Mouse (Mus musculus): ENCODE measurements around the gene Ncaph2.

Ncaph2 gene

DNA sequence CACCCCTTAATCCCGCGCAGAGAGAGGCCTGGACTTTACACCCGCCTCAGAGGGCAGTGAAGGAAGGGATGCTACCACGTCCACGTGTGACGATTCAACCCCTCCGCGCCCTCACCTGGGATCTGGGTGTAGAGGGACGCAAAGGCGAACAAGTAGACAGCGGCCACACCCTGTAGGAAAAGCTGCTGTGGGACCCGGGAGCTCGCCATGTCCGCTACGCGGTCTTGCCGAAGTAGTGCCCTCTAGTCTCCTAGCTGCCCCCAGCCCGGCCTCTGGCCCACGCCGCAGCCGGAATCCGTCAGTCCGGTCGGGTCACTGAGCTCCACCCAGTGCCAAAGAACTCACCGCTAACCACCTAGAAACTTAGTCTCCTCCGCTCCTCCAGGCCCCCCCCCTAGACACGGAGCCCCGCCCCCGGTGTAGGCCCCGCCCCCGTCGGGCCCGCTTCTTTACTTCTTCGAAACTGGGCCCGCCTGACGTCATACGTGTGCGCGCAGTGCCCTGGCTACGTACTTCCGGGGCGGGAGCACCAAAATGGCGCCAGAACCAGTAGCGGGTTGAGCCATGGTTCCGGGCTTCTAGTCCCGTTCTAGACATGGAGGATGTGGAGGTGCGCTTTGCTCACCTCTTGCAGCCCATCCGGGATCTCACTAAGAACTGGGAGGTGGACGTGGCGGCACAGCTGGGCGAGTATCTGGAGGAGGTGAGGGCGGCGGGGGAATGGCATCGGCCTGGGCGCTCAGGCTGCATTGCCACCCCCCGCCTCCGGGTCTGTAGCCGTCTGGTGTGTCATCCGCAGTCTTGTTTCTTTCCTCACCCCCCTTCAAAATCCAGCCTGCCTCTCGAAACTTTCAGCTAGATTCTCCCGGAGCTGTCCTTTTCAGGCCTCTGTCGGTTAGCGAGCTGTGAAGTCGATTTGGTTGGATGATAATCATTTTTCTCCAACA is at the start of gene Ncaph2, which contains the start of gene Lmf2:
Ncaph2 (plus strand) TSS at position 479 of the 947 bp plus-strand sequence.
Lmf2 (minus strand) TSS at position 419 of the 947 bp plus-strand sequence.
- peak; percentile 97 for DNase-seq (ENCODE audit: low spot score)

DNA sequence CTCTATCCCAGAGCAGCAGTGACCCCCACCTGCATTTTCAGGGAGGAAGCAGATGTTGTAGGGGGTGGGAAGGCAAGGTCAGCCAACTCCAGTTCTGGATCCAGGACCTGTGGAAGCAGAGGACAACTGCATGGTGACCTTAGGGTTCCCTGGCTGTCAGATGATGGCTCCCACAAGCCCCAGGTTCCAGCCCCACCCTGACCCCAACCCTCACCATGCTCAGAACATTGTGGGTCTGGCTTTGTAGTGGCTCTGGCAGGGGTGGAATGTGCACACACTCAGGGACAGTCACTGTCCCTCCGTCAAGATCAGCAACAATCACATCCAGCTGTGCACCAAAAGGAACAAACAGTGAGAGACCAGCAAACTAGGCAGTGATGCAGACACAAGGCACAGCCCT is 49.6 kb upstream of the Ncaph2 start:
- DNase-seq (ENCODE audit: low spot score) = no peak

DNA sequence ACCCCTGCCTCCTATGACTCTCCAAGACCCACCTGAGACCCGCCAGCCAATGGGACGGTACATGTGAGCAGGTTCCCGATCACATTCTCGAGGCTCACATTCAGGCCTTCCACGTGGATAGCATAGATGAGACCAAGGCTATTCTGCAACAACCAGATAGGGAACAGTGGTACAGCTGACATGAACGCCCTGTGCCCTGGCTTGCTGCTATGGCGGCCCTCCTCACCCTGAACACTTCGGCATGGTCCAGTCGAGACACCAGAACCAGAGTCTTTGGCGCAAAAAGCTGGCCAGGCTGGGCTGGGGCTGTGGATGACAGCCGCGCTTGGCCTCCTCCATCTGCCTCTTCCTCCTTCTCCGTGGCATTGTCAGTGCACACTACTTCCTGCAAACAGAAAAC is 48.1 kb upstream of the Ncaph2 start:
- DNase-seq (ENCODE audit: low spot score) = no peak

DNA sequence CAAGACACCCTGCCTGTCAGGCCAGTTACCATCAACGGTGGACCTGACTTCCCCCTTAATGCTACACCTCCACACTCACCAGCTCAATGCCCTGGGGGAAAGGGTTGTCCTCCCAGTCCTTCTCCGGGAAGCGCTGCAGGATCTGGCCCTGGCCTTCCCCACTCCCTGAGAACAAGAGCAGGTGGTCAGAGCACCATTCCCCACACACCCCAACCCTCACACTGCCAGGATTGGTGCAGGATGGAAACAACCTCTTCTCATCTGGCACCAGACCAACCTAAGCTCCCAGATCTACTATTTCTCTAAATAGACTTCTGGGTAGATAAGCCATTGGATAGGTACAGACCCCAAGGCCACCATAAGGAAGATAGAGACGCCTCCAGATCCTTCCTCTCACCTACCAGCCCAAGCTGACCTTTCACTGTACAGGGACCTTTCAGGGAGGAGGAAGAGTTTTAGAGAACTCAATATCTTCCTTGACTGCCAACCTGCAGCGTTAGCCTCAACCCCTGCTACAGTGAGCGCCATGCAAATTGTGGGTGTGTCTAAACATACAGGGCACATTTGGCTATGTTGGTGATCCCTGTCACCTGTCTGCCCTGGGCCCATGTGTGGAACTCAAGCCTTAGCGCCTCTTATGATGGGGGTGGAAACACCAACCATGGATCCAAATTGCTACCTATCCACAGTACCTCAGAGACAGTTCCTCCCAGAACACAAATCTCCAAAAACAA is 46.9 kb upstream of the Ncaph2 start:
- DNase-seq (ENCODE audit: low spot score) = no peak

GRCm38 (mm10) chr15:89309962-89310498 is 45.5 kb upstream of the Ncaph2 start:
- DNase-seq (ENCODE audit: low spot score) = no peak

- no peak for DNase-seq (ENCODE audit: low spot score)
Measured at GRCm38 (mm10) chr15:89313359-89313758, 42.2 kb upstream of the Ncaph2 start.

GRCm38 (mm10) chr15:89314107-89314506 is 41.4 kb upstream of the Ncaph2 start:
- DNase-seq (ENCODE audit: low spot score) = no peak

- DNase-seq (ENCODE audit: low spot score) = no peak
Measured at GRCm38 (mm10) chr15:89314511-89315189, 40.9 kb upstream of the Ncaph2 start.

DNA sequence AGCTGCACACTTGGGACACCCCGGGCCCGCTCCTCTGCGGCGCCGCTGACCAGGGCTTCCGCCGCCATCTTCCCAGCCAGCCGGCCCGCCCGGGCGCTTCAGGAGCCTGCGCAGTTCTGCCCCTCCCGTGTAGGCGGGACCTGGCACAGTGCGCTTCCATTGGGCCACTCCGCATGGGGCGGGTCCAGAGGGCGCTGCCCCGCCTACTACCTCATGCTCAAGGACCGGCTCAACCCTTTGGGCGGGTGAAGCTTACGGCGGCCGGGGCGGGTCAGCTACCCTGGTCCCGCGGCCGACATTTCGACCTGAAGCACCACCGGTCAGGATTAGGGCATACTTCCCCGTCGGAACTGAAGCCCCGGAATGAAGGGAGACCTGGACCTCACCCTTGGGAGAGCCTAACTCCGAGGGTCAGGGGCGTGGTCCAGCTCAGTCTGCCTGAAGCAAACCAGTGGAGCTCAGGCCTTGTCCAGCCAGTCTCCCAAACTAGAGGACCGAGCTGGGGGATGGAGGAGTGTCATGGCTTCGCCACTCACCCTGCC is 40.3 kb upstream of the Ncaph2 start, which contains the start of gene Sbf1:
Sbf1 (minus strand) TSS at position 122 of the 542 bp plus-strand sequence.
- peak; percentile 97 for DNase-seq (ENCODE audit: low spot score)

DNA sequence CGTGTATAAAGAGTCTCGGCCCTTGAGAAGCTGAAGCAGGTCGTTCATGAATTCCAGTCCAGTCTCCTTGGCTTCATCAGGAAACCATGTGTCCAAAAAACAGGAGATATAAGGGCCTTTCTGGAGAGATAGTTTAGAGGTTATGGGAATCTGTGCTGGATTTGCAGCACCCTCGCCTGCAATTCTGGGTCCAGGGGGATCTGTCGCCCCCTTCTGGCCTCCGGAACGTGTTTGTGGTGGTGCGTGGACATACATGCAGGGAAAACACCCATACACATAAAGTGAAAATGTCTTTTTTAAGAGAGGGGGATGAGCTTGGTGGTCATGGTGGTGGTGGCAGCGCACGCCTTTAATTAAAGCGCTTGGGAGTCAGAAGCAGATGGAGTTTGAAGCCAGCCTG is 39.4 kb upstream of the Ncaph2 start:
- no peak for DNase-seq (ENCODE audit: low spot score)

- no peak for DNase-seq (ENCODE audit: low spot score)
Measured at GRCm38 (mm10) chr15:89321264-89321663, 34.3 kb upstream of the Ncaph2 start.

GRCm38 (mm10) chr15:89322670-89323522 is 32.6 kb upstream of the Ncaph2 start, which contains the start of gene Adm2:
TSS of gene Adm2 (plus strand) at chr15:89322720.
- DNase-seq (ENCODE audit: low spot score) = no peak

- no peak for DNase-seq (ENCODE audit: low spot score)
Measured at GRCm38 (mm10) chr15:89323656-89324055, 31.9 kb upstream of the Ncaph2 start.

DNA sequence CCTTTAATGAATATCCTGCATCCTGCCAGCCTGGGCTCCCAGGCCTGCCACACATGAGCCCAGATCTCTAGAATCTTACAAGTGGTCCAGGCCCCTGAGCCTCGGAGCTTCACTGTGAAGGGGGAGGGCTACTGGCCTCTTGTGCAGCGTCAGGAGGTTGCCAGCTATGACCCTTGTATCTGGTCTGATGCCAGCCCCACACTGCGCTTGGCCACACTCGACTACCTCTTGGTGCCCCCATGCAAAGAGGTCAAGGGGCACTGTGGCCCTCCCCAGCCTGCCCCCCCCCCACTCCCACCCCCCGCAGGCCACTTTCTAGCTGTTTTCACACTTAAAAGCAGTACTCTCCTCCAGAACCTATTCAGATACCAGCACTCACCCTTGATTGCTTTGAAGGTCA is 29.1 kb upstream of the Ncaph2 start:
- DNase-seq (ENCODE audit: low spot score) = no peak

- DNase-seq (ENCODE audit: low spot score) = no peak
Measured at GRCm38 (mm10) chr15:89334271-89334670, 21.2 kb upstream of the Ncaph2 start, which contains the start of gene Miox. TSS of gene Miox (plus strand) at chr15:89334398.

DNA sequence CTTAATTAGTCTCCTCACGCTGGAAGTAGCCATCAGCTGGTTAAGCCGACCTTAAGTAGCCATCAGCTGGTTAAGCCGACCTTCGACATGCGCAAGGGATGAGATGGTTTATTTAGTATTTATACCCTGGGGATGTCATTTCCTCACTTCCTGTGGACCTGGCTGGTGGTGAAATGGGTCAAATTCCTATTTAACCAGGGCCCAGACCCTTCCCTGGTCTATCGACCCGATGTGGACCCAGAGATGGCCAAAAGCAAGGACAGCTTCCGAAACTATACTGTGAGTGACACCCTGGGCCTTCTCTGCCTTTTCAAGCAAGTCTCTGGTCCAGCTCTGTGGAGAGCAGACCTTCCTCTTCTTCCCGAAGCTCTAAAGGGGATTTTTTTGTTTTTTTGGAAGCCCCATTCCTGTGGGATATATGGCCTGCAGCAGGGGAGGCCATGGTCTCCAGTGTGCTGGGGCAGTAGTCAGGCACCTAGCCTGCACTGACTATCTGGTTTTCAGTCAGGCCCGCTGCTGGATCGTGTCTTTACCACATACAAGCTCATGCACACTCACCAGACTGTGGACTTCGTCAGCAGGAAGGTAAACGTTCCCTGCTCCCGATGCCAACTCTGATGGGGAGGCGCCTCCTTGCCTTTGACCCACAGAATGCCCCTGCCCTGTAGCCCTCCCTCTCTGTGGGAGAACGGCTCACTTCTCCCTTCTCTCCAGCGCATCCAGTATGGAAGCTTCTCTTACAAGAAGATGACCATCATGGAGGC is 20.6 kb upstream of the Ncaph2 start:
- no peak for DNase-seq (ENCODE audit: low spot score)

DNA sequence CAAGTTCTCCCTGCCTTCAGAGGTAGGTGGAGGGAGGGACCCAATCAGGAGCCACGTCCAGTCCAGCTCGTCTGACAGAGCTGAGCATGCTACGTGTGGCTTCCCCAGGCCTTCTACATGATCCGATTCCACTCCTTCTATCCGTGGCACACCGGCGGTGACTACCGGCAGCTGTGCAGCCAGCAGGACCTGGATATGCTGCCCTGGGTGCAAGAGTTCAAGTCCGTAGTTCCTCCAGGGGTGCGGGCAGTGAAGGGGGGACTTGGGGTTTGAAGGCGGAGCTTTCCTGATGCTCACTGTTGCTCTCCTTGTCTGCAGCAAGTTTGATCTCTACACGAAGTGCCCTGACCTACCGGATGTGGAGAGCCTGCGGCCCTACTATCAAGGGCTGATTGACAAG is 19.1 kb upstream of the Ncaph2 start:
- no peak for DNase-seq (ENCODE audit: low spot score)

GRCm38 (mm10) chr15:89339696-89340095 is 15.8 kb upstream of the Ncaph2 start:
- no peak for DNase-seq (ENCODE audit: low spot score)

DNA sequence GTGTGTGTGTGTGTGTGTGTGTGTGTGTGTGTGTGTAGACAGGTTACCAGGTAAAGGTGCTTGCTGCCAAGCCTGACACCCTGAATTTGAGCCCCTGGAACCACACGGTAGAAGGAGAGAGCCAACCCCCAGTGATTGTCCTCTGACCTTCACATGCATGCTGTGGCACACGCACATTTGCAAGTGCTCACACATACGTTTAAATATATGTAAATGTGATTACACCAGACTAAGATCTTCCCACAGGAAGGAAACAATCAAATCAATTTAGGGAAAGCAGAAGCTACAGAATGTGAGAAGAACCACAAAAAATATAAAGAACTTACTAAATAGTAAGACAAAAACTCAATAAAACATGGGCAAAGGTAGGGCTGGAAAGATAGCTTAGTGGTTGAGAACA is 15.4 kb upstream of the Ncaph2 start:
- DNase-seq (ENCODE audit: low spot score) = no peak

DNA sequence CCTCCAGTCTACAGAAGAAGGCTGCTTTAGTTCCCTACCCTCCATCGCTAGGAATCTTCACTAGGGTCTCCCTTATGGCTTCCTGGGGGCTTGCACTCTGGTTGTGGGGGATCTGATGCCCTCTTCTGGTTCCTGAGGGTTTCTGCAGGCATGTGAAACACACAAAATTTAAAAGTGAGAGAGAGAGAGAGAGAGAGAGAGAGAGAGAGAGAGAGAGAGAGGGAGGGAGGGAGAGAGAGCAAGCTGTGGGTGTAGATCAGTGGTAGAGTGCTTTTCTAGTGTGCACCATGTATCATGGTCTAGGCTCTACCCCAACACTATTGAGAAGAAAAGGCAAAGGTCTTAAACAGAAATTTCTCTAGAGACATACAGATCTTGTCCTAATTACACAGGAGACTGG is 13.8 kb upstream of the Ncaph2 start:
- no peak for DNase-seq (ENCODE audit: low spot score)

All from adipocyte (in vitro differentiated cells).